Mouse (Mus musculus) urinary bladder, postnatal 14 days (tissue): ENCODE data around the gene Sgms2.
"Not testable (repeated sequence)": the region's sequence is repeated elsewhere in the genome, so short reads cannot be mapped to it uniquely, and the experiment has no call there.

Experiments
- DNase-seq: peaks from one replicate; pipeline ENCODE4 v3.0.0; 2021; ENCODE audit warnings: low spot score

The Sgms2 gene

DNA sequence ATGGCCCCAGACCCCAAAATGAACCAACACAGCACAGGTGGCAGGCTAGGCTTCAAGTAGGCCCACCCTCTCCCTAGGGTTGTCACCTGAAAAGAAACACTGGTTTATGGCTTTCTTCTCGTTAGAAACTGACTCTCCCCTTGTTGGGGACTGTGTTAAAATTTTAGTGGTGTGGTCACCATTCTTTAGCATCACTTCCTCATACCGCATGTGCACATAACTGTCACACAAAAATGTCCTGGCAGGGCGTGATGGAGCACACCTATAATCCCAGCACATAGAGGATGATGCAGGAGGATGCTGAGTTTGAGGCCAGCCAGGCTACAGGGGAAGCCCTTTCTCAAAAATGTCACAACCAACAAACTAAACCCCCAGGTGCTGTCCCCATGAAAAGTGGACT is 133.6 kb downstream of the Sgms2 start:
- no peak for DNase-seq

DNA sequence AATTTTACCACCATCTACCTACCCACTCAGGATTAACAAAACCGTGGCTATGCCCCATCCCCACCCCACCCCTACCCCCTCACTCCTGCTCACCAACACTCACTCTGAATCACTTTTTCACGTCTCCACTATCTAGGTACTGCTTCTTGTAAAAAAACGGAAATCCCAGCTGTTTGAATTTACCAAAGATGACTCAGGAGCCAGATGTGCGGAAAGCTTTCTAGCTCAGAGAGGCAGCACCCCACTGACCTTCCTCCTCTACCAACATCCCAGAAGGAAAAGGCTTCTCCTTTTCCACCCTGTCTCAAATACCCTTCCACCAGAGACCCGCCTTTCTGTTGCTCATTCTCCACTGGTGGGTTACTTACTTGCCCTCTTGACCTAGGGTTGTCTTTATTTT is 135.2 kb downstream of the Sgms2 start:
- no peak for DNase-seq

DNA sequence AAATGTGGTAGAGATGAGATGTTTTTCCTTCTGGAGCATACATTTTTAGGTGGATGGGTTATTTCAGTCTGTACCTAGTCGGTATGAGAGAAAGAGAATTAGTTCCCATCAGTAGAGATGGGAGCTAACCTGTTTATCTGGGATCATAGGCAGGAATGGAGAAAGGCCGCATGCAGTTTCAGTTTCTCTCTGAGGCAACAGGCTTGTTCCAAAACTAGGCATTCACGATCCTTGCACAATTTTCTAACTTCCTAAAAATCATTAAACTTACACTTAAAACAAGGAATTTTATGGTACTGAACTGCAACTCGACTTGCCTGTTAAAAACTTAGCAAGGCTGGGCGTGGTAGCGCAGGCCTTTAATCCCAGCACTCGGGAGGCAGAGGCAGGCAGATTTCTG is 140.7 kb downstream of the Sgms2 start:
- DNase-seq = no peak

DNA sequence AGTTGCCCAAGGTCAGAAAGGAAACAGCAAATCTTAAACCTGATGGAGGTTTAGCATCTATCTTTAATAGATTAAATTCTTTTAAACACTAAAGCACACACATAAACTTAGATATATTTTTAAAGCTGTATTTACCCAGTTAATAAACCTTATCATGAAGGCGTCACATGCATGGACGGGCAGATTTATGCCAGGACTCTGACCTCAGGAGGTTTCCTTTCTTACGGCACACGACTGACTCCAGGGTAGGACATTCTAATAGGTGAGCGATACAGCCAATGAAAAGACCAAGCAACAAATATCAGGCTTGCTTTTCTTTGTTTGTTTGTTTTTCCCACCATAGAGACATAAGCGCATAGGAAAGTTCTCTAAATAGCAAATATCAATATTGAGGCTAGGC is 142.2 kb downstream of the Sgms2 start:
- no peak for DNase-seq

DNA sequence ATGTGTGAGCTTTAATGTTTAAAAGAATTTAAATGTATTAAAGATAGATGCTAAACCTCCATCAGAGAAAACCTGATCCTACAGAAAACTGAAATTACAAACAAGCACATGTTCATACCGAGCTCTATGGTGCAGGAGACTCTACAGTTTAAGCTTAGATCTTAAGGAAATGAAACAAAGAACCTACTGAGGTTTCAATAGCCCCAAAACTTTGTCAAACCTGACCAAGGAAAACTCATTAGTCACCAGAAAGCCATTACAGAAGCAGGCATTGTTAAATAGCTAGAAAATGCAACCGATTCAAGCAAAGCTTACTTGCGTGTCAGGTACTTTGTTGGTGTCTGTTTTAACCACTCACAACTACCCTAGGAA is 142.6 kb downstream of the Sgms2 start:
- DNase-seq = no peak

DNA sequence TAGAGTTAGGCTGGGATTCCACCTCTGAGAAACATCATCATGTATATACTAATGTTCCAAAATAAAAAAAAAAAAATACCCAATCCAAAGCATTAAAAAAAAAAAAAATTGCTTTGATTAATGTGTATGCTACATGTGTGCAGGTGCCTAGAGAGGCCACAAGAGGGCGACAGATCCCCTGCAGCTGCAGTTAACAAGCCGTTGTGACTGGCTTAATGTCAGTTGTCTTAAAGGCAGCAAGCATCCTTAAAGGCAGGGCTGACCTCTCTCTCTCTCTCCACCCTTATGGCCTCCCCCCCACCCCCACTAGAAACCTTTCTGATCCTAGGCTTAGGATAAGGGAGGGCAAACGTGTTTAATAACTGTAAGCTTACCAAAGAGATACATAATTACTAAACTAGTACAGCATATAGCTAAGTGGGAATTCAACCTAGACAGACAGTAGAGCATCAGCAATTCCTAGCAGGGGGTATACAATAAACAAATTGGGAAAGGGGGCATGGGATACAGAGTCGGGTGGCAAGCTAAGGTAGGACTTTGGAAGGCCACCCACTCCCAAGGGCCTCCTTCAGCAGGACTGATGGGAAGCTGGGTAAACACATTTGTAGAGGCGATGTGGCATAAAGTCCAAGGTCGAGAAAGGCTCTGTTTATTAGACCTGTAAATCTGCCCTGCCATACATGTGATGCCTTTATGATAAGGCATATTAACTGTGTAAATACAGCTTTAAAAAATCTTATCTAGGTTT is 143.2 kb downstream of the Sgms2 start:
- DNase-seq = peak; percentile 39

DNA sequence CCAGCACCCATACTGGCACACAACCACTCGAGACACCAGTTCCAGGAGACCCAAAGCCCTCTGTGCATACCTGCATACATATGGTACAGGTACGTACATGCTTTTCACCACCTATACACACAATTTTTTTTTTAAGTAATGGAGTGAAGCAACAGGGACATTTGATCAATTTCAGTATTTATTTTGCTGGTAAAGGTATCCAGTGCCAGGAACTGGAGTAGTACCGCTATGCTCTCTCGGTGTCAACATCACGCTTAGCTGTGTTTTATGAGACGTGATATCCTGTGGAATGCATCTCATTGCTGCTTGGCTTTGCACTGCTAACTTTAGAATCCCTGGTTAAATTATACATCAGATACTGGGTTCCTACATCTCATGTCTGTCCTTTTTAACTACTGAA is 145.3 kb downstream of the Sgms2 start:
- DNase-seq = no peak

DNA sequence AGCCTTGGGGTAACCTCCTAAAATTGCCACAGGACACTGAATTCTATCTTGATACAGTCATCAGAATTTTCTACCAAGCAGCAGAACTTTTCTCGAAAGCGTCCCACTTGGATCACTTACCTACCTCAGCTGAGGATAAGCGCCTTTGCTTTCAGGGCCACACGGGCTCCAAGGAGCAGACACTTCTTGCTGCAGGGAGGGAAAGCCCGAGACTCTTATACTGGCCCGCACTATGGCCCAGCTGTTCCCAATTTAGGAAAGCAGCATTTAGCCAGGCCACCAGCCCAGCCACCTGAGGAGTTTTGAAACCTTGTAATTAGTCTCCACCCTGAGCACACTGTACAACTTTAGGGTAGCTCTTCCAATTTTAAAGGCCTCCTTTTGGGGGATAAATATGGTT is 147.9 kb downstream of the Sgms2 start:
- DNase-seq = no peak

DNA sequence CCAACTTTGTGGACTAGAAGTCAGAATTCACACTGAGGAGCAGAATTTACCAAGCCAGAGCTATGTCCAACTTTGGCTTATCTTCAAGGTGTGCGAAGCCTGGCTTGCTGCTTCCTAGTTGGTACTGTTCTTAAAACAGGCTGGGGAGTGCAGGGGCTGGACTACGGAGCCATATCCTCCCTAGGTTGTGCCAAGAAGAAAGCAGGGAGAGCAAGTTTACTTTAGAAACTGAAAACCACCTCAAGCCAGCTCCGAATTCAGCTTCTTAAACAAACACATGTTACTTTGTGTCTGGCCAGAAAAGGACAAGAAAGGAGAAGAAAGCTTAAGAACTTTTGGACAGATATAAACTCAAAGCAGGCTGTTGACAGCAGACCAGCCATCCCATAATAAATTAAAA is 150.3 kb downstream of the Sgms2 start:
- no peak for DNase-seq

DNA sequence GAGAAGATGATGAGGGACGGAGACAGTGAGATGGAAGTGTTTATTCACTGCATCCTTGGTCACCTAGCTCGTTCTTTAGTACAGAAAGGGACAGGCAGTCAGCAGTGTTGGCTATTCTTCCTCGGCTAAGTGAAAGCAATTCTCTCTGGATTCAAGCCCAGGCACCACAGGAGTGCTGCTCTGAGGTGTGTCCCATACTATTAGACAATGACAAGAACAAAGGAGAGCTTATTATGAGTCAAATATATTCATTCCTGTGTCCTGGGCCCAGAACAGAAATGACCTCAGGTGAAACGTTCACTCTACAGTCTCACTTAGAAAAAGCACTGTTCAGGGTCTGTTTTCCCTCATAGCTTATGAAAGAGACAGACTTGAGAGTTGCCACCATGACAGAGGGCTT is 151.9 kb downstream of the Sgms2 start:
- no peak for DNase-seq

DNA sequence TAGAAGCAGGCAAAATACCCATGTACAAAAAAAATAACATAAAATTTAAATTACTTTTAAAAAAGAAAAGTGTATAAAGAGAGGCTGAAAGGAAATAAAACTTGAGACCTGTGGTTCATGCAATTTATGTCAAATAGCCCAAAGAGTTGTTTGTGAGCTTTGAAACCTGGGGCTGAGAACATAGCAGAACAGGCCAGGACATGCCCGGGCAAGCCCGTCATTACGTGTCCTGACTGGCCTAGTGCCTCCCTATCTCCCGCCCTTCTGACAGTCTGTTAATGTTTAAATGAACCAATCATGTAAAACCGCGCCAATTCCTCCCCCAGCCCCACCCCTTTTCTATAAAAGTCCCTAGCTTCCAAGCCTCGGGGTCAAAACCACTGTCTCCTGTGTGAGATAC is 153.5 kb downstream of the Sgms2 start:
- not testable (repeated sequence) for DNase-seq

DNA sequence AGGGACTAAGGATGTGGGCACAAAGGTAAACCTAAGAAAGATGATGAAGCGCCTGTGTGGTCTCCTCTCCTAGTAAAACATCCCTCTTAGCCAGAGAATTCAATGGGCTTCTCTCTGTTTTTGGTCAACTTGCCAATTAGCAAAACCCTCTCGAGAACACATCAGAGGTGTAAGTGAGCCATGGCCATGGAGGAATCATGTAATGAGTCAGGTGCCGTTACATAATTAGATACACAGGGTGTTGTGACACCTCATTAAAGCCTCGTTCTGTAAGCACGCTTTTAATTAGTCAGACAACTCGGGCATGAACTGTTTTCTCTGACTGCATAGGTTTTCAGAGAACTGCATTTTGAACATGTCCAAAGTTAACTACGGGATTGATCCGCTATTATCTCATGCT is 154.6 kb downstream of the Sgms2 start:
- DNase-seq = no peak

DNA sequence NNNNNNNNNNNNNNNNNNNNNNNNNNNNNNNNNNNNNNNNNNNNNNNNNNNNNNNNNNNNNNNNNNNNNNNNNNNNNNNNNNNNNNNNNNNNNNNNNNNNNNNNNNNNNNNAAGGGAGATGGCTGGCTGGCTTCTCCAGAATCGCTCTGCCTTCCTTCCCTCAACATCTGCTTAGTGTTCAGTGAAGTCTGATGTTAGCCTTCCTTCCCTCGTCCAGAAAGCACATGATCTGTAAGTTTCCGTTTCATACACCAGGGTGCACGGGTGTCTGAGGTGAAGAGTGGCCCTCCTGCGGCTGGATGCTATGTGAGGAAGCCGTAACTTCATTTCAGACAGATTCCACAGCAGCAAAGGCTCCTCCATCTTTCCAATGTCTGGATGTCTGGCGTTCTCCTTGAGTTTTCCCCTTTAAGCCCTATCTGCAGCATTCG is 156.1 kb downstream of the Sgms2 start:
- DNase-seq = no peak

DNA sequence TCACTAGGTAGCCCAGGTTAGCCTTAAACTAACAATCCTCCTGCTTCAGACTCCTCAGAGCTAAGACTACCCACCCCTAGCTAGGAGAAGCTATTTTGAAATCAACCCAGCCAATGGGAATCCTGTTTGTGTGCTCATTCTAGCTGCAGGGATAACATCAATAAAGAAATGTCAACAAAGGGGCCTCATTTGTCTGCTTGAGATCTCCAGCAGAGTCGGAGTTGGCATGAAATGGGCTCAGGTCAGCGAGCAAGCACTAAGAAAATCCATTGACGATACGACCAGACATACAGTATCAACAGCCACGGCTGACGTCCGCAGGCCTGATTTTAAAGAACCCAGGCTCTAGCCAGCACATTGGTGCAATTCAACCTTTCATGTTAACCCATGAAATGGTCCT is 164.0 kb downstream of the Sgms2 start:
- no peak for DNase-seq

DNA sequence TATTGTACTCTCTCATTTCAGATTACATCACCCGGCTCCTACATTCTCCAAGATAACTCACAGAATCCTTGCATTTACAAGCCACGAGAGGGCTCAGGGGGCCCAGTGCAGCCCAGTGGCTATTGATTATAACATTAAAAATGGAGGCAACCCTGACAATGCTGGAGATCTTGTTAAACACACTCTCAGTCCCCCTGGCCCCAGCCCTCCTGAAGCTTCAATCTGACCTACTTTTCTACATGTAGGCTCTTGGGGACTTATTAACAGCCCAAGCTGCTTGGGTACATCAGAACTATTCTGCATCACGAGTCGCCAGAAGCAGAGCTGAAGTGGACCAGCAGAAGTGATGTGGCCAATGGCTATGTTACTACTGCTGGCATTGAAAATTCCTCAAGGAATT is 164.6 kb downstream of the Sgms2 start:
- no peak for DNase-seq

DNA sequence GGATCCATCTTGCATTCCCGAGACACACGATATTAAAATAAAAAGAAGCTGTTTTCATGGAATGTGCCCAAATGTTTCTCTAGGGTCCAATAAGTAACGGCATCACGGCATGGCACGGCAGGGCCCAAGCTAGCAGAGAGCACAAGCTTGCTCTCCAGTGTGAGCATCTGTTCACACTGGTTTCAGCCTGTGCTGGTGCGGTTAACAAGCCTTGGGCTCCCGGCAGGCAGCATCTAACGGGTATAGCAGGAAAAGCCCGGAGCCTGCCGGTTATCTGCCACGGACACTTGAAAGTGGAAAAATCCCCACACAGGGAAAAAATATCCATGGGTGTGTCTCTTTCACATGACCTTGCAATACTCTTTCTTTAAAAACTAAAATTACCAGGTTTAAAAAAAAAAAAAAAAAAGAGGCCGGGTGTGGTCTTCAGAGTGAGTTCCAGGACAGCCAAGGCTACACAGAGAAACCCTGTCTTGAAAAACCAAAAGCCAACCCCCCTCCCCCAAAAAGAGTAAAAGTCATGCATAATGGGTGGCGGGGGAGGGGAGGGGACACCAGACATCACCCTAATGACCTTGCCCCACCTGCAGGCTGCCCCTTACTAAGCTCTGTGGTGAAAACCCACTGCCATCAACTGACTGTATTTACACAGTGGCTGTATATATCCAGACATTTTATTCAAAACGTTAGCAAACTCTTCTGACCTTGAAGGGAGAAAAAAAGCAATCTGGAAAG is 169.0 kb downstream of the Sgms2 start:
- no peak for DNase-seq

DNA sequence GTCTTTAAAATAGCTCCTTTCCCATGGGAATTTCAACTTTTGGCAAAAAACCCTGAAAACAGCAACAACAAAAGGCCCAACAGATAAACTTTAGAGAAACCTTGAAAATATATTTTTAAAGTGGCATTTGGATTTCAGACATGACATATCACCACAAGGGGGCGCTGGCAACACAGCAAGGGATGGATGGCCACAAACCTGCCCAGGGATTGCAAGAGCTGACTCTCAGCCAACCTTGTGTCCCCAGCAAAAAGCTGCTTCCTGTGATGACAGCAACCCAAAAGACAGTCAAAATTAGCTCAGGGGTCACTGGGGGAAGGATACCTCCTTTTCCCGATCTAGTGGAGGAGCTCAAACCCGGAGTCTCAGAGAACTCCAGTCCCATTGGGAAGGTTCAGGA is 171.0 kb downstream of the Sgms2 start:
- DNase-seq = peak; percentile 83

DNA sequence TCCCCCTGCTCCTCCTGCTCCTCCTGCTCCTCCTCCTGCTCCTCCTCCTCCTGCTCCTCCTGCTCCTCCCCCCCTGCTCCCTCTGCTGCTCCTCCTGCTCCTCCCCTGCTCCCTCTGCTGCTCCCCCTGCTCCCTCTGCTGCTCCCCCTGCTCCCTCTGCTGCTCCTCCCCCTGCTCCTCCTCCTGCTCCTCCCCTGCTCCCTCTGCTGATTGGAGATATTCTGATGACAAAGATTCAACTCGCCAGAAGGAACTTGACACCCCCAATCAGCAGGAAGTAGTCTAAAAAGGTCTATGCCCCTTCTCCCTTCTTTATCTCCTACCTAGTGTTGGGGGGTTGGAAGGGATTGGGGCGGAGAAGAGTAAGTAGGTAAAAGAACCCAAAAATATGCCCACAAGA is 173.0 kb downstream of the Sgms2 start:
- DNase-seq = no peak

DNA sequence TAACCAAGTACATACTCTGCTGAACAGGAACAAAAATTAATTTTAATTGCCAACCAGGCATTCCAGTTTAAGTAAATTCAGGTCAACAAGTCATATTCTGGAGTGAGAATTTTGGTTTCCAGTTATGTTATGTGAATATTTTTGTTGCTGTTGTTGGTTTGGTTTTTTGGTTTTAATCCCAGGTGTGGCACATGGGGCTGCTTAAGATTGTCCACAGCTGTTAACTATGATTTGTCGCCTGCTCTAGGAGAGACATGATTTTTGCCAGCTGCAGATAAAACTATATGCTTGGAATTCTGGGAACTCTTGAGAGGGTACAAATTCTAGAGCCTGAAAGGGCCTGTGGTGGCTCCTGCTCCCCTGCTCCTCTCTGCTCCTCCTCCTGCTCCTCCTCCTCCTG is 174.1 kb downstream of the Sgms2 start:
- no peak for DNase-seq

DNA sequence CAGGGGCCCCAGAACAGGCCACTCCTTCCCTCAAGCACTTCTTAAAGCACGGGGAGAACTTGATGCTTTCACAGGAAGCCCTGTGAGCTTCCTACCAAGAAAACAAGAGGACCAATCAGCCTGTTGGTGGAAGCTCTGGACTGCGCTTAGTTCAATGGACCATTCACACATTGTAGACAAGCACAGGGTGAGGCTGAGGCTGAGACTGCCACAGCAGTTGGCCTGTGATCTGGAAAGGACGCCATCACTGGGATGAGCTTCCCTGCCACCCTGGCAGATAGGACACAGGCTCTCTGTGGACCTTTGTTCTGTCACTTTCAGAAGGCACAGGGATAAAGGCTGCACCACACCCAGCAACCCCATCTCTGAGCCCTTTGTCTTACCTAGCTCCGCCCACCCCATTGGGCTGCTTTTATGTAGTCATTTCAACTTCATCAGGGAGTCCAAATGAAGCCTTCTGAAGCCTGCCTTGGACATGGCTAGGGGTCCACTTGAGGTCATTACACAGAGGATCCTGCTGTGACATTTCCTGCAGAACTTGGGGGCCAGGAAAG is 175.2 kb downstream of the Sgms2 start:
- no peak for DNase-seq

DNA sequence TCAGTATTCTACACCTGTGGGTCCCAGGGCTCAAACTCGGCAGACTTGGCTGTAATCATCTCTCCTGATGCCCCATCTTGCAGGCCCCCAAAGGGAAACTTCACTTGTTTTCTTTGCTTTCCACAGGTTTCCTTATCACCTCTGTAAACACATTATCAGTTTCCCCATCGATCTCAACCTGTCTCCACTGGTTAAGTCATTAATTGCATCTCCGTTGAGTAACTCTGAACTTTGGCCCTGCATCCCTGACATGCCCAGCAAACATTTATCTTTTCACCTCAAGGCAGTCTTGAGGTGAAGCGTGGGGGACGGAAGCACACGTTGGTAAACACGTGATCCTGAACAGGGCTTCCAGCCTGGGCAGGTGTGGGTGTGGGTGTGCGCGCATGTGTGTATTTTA is 178.9 kb downstream of the Sgms2 start:
- no peak for DNase-seq

DNA sequence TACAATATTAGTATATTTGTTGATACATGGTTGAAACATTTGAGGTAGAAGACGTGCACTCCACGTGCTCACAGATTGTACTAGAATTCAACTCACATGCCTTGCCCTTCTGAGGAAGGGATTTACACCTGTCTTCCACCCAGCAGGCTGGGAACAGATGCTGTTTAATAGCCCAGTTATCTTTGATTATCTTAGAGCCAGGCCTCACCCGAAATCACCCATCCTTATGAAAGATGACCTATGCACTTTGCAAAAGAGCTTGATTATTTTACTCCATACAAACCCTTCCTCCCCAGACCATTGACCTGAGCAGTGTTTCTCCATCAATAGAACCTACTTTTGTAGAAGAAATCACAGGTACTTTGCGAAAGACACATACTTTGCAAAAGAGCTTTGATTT is 180.6 kb downstream of the Sgms2 start:
- DNase-seq = no peak

DNA sequence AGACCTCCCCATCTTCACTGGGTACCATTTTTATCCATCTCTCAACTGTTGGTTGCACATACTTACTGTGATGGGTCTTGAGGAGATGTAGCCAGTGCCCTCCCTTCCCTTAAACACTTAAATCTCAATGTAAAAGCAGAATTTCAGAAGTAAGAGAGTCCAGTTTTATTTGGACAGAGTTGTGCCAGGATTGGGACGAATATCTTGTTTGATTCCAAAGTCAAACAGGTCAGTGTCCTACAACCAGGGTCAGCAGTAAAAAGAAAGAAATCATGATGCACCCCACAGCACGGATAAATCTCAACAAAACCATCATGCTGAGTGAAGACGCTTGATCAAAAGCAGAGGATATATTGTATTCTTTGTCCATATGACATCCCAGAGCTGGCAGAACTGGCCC is 183.4 kb downstream of the Sgms2 start:
- no peak for DNase-seq

DNA sequence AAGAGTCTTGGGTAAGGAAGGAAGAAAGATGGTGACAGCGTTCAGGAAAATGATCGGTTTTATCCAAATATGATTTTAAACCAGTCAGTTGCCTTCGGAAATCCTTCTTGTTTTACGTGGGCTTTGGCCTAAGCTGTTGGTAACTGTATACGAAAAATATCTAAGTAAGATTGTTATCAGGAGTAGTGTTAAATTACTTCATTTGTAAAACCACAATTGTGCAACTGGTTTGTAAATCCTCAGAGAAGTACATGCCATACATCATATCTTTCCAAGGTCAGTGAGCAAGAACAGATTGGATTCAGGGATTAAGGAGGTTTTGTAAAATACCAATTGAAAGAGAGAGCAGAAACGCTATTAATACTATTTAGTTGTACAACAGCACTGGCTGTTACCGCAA is 185.0 kb downstream of the Sgms2 start:
- no peak for DNase-seq
